Mouse (Mus musculus) monocyte, adult 59 days (primary cell): ENCODE data around the gene Olfr957. TPM values are rescaled to one million over a fixed set of nuclear protein-coding genes. Genes with fewer than 3 reads are reported as not detected.

Experiments
- total RNA-seq, 2 experiments: library from RNA; stranded (reverse); gene quantifications; one replicate each; pipeline ENCODE4 v1.2.4; 2023

Gene Olfr957
- not detected for total RNA-seq

DNA sequence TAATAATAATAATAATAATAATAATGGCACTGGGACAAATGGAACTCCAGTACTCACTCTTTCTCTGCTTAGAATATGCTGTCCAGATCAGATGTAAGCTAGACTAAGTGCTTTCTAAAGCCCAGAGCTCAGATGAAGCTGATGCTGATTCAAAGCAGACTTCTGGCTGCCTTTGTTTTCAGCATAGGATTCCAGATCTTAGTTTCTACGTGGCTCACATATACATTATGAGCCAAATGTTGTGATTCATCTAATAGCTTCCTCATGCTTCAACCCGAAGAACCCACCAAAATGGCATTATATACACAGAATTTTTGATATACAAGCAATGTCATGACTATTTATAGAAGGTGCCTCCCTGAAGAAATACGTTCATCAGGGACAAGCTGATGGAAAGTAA, at the start of gene Olfr957:
Gene Olfr957, minus strand, starts transcription at position 279 of the 400 bp plus-strand sequence.

DNA sequence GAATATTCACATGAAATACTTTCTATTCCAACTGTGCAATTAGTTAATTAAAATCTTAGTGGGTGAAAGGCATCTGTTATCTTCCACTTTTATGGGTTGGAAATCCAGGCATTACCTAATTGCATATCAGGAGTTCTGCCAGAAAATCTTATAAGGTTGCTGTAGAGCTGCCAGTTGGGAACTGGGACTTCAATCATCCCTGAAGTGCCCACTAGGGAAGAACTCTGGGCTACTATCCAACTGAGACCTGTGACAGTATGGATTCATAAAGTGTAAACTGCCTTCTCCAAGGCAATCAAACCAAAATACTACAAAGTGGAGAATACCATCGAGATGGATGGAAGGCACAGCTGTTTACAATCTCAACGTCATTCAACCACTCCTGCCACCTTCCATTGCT, 38.3 kb upstream of the Olfr957 start, which contains the start of gene Olfr958:
Gene Olfr958, minus strand, starts transcription at position 109 of the 400 bp plus-strand sequence.

DNA sequence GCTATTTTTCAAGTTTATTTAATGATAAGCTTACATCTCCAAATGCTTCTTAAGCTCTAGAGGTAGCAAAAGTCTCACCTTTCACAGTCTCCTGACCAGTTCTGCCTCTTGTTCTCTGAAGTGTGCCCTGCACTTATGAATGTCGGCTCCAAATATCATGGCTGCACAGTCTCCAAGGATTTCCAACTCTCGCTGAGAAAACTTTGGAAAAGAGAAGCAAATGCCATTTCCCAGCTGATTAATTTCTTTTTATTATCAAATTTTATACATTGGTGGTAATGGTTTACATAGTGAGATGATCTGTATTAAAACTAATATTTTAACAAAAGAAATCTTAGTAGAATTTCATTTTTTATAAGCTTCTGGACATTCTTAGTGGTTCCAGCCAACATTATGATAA, 21.7 kb downstream of the Olfr957 start, which contains the start of gene Olfr44:
Gene Olfr44, minus strand, starts transcription at position 101 of the 400 bp plus-strand sequence.

DNA sequence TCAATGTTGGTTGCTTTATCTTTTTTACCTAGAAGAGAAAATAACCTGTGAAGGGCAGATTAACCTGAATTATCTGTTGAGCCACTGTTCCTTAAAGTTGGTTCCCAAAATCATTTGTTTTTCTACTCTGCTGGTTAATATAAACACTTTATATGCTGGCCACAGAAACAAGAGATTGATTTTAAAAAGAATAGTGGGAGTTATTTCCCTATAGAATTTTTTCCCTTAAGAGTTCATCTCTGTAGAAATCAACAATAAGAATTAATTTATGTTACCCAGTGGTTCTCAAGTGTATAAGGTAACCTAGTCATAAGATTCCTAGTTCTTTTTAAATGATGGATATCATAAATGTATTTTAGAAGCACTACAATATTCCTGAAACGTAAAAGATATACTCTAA, 43.8 kb downstream of the Olfr957 start, which contains the start of gene Olfr955:
Gene Olfr955, minus strand, starts transcription at position 101 of the 400 bp plus-strand sequence.

Other genes with a start within 250 kb of the Olfr957 start
- gene Olfr945, start 239.0 kb downstream of the Olfr957 start, total RNA-seq: not detected
- gene Olfr948, start 189.8 kb downstream of the Olfr957 start, total RNA-seq: not detected
- not detected for gene Olfr951, start 128.4 kb downstream of the Olfr957 start, total RNA-seq
- gene Olfr952, start 88.7 kb downstream of the Olfr957 start, total RNA-seq: not detected
- gene Olfr954, start 59.1 kb downstream of the Olfr957 start, total RNA-seq: not detected
- not detected for gene Olfr955, start 43.9 kb downstream of the Olfr957 start, total RNA-seq
- not detected for gene Olfr44, start 21.8 kb downstream of the Olfr957 start, total RNA-seq
- not detected for gene Olfr958, start 38.2 kb upstream of the Olfr957 start, total RNA-seq
- not detected for gene Olfr959, start 59.8 kb upstream of the Olfr957 start, total RNA-seq
- gene AW551984, start 88.6 kb upstream of the Olfr957 start, total RNA-seq: not detected
- gene Olfr148, start 94.8 kb upstream of the Olfr957 start, total RNA-seq: not detected
- not detected for gene Olfr960, start 105.6 kb upstream of the Olfr957 start, total RNA-seq
- gene Olfr961, start 129.3 kb upstream of the Olfr957 start, total RNA-seq: not detected
- gene Olfr963, start 151.4 kb upstream of the Olfr957 start, total RNA-seq: not detected
- not detected for gene Olfr149, start 191.3 kb upstream of the Olfr957 start, total RNA-seq
- gene Olfr965, start 195.5 kb upstream of the Olfr957 start, total RNA-seq: not detected
- gene Olfr150, start 215.2 kb upstream of the Olfr957 start, total RNA-seq: not detected
- gene Olfr967, start 230.4 kb upstream of the Olfr957 start, total RNA-seq: not detected